Mouse (Mus musculus) heart, postnatal 0 days (tissue): ENCODE results near the gene Rpl12.

Source experiments
- CTCF ChIP-seq: IDR thresholded peaks from 2 replicates; pipeline ENCODE4 v1.5.1; 2016; ENCODE audit warnings: antibody characterized with exemption, control low read depth, low read depth
- EP300 ChIP-seq: IDR thresholded peaks from 2 replicates; pipeline ENCODE4 v1.6.1; 2016; ENCODE audit warnings: antibody characterized with exemption, low read depth

- no peak for TF ChIP-seq CTCF
- no peak for TF ChIP-seq EP300
These were observed 33.6 kb upstream of the Rpl12 start for GRCm38 (mm10) chr2:32927624-32928234.
